Mouse (Mus musculus): ENCODE data around the gene Olfr9. TPM values are rescaled to one million over a fixed set of nuclear protein-coding genes. Genes with fewer than 3 reads are reported as not detected.
"Not testable (repeated sequence)": the region's sequence is repeated elsewhere in the genome, so short reads cannot be mapped to it uniquely, and the experiment has no call there.

Olfr9 gene
- total RNA-seq, 4 experiments from 2014 or later: not detected

- DNase-seq (ENCODE audit: low spot score): no peak
Measured at GRCm38 (mm10) chr10:129004032-129004920, 15.0 kb downstream of the Olfr9 start.

- no peak for DNase-seq (ENCODE audit: low spot score)
Measured at GRCm38 (mm10) chr10:129010288-129010841, 21.1 kb downstream of the Olfr9 start, which contains the start of gene Olfr763. Gene Olfr763 (plus strand): TSS chr10:129010791.

GRCm38 (mm10) chr10:129011511-129011910 is 22.3 kb downstream of the Olfr9 start:
- not testable (repeated sequence) for DNase-seq (ENCODE audit: low spot score)

GRCm38 (mm10) chr10:129014477-129014876 is 25.2 kb downstream of the Olfr9 start:
- no peak for DNase-seq (ENCODE audit: low spot score)

- no peak for DNase-seq (ENCODE audit: low spot score)
Measured at GRCm38 (mm10) chr10:129023319-129023718, 34.1 kb downstream of the Olfr9 start.

DNA sequence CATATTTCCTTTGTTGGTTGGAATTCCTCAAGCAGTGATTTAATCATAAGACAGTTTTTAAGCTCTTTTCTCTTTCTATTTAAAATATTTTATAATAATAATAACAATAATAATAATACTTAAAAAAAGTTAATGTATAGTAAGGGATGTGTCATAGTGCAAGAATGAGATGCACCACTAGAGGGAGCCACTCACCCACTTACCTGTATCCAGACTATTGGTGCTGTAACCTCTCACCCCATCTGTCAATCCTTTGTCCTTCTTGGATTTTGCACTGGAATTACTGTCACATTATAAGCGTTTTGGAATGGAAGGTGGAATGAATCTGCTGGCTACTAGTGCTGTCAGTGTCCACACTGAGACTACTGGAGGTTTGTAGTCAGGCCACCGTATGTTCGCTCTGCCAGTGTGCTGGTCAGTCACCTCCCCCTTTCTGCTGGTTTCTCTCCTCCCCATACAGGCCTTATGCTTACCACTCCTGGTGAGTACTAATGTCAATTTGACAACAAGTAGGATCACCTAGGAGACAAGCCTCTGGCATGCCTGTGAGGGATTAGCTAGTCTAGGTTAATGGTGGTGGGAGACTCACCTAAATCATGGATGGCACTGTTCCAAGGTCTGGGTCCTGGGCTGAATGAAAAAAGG is 36.9 kb downstream of the Olfr9 start:
- DNase-seq (ENCODE audit: low spot score): no peak

DNA sequence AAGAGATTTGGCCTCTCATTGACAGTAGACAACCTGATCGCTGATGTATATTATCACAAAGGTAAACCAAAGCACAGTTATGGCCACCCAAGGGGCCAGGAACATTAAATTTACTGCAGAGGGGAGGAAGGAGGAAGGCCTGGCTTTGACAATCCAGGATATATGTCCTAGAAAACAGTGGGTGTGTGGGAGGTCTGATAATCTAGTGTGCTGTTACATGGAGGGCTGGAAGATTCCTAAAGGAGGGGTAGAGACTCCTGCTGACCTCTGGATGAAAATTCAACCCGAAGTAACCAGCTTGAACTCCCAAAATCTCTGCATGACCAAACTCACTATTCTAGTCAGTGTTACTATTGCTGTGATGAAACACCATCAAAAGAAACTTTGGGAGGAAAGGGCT is 39.1 kb downstream of the Olfr9 start:
- DNase-seq (ENCODE audit: low spot score): no peak

DNA sequence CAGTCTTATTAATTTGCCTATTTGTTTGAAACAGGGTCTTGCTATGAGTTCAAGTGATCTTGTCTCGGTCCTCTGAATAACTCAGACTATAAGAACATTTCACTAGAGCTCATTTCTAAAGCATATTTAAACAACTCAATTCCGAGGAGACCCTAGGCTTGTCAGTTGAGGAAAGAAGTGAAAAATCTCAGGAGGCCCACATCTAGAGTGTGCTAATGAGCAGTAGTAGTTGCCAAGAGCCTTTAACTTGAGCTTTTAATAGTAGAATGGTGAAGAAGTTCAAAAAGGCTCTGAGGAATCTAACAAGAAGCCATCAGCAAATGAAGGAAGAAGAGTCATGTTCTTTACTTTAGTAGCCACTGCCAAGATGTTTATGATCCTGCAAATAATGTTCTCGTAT is 50.6 kb downstream of the Olfr9 start, which contains the start of gene Olfr764-ps1:
Olfr764-ps1 (minus strand) TSS at position 101 of the 400 bp plus-strand sequence.
- DNase-seq (ENCODE audit: low spot score): no peak

Other genes with a start within 250 kb of the Olfr9 start
- gene Dgka, start 244.6 kb upstream of the Olfr9 start, total RNA-seq (2022): 10 to 100 TPM; 11.3 to 12.9 (median 12.6) TPM
- 10 to 100 TPM in 1 of 4 experiments, 1 to 10 TPM in 3; 7.9 to 11.1 (median 9.4) TPM for gene Pym1, start 241.5 kb upstream of the Olfr9 start, total RNA-seq (2022)
- 1 to 10 TPM; 2.2 to 2.8 (median 2.5) TPM for gene Mmp19, start 198.5 kb upstream of the Olfr9 start, total RNA-seq (2022)
- 10 to 100 TPM; 34.7 to 38.9 (median 35.9) TPM for gene Dnajc14, start 185.4 kb upstream of the Olfr9 start, total RNA-seq (2022)
- 1 to 10 TPM; 4.4 to 5.6 (median 4.8) TPM for gene Tmem198b, start 185.1 kb upstream of the Olfr9 start, total RNA-seq (2022)
- 10 to 100 TPM; 31.5 to 40.7 (median 36.8) TPM for gene Sarnp, start 172.1 kb upstream of the Olfr9 start, total RNA-seq (2022)
- gene Ormdl2, start 167.8 kb upstream of the Olfr9 start, total RNA-seq (2022): 10 to 100 TPM in 1 of 4 experiments, 1 to 10 TPM in 3; 5.8 to 10.5 (median 7.0) TPM
- gene Gdf11, start 97.7 kb upstream of the Olfr9 start, total RNA-seq (2022): 1 to 10 TPM; 1.3 to 3.0 (median 1.9) TPM
- 100 to 1,000 TPM; 121 to 171 (median 135) TPM for gene Cd63, start 88.4 kb upstream of the Olfr9 start, total RNA-seq (2022)
- 1 to 10 TPM; 3.8 to 6.2 (median 5.2) TPM for gene Rdh5, start 66.5 kb upstream of the Olfr9 start, total RNA-seq (2022)
- gene Bloc1s1, start 65.4 kb upstream of the Olfr9 start, total RNA-seq (2022): 100 to 1,000 TPM; 150 to 260 (median 205) TPM
- gene Itga7, start 55.6 kb upstream of the Olfr9 start, total RNA-seq (2022): 100 to 1,000 TPM; 161 to 179 (median 167) TPM
- not detected for gene Mettl7b, start 28.4 kb upstream of the Olfr9 start, total RNA-seq (2022)
- gene Olfr763, start 21.4 kb downstream of the Olfr9 start, total RNA-seq (2022): not detected
- gene Olfr764-ps1, start 50.5 kb downstream of the Olfr9 start, total RNA-seq (2022): not detected
- not detected for gene Olfr765, start 60.6 kb downstream of the Olfr9 start, total RNA-seq (2022)
- gene Olfr766-ps1, start 79.5 kb downstream of the Olfr9 start, total RNA-seq (2022): not detected
- not detected for gene Olfr767, start 93.5 kb downstream of the Olfr9 start, total RNA-seq (2022)
- not detected for gene Olfr768, start 109.9 kb downstream of the Olfr9 start, total RNA-seq (2022)
- gene Olfr769, start 128.4 kb downstream of the Olfr9 start, total RNA-seq (2022): not detected
- not detected for gene Olfr770, start 149.6 kb downstream of the Olfr9 start, total RNA-seq (2022)
- not detected for gene Olfr771, start 175.3 kb downstream of the Olfr9 start, total RNA-seq (2022)
- not detected for gene Olfr772, start 188.5 kb downstream of the Olfr9 start, total RNA-seq (2022)
- not detected for gene Olfr773, start 198.0 kb downstream of the Olfr9 start, total RNA-seq (2022)
- gene Olfr774, start 246.8 kb downstream of the Olfr9 start, total RNA-seq (2022): not detected

All from heart, adult 8-10 months (tissue).